Mouse (Mus musculus) ES-E14 (cell line): ENCODE data around the gene Mall. TPM values are rescaled to one million over a fixed set of nuclear protein-coding genes. Genes with fewer than 3 reads are reported as not detected.

ENCODE experiments used
- DNase-seq: peaks from one replicate; pipeline ENCODE4 v3.0.0-alpha.2; 2013; ENCODE audit warnings: low read depth, low spot score
- H3K27ac ChIP-seq: 2 replicates; pipeline ENCODE4 v1.5.1; 2012; ENCODE audit warnings: low read depth, mild to moderate bottlenecking, low read length, moderate library complexity, mixed read lengths; ENCODE audit not compliant: poor library complexity, insufficient read depth, severe bottlenecking
- H3K36me3 ChIP-seq: 2 replicates; pipeline ENCODE4 v1.6.1; 2012; ENCODE audit warnings: mild to moderate bottlenecking, low read length, moderate library complexity, mixed read lengths; ENCODE audit not compliant: control insufficient read depth, poor library complexity, insufficient read depth, severe bottlenecking
- H3K4me1 ChIP-seq, 2 experiments: fragments of 150-350 bp in 1 of 2; sonication (generic) in 1 of 2; 2 replicates each; pipeline ENCODE4 v1.6.1; 2012; ENCODE audit warnings: low read length in 2 of 2, mild to moderate bottlenecking in 1 of 2, mixed read lengths in 1 of 2; ENCODE audit not compliant: control insufficient read depth in 2 of 2, insufficient read depth in 2 of 2, poor library complexity in 1 of 2
- H3K4me3 ChIP-seq, 2 experiments: fragments of 150-350 bp in 1 of 2; sonication (generic) in 1 of 2; 2 replicates each; pipeline ENCODE4 v1.5.1; 2012; ENCODE audit warnings: low read length in 2 of 2, low read depth in 1 of 2, mild to moderate bottlenecking in 1 of 2, mixed read lengths in 1 of 2; ENCODE audit not compliant: insufficient read depth in 1 of 2, poor library complexity in 1 of 2, severe bottlenecking in 1 of 2
- H3K9ac ChIP-seq: 2 replicates; pipeline ENCODE4 v1.6.1; 2012; ENCODE audit warnings: low read depth, mild to moderate bottlenecking, low read length, mixed read lengths; ENCODE audit not compliant: poor library complexity, insufficient read depth, severe bottlenecking
- H3K9me3 ChIP-seq: fragments of 150-350 bp; sonication (generic); 2 replicates; pipeline ENCODE4 v1.6.1; 2012; ENCODE audit warnings: low read depth, mild to moderate bottlenecking, low read length; ENCODE audit not compliant: control insufficient read depth, insufficient read depth
- CHD2 ChIP-seq: IDR thresholded peaks from 2 replicates; pipeline ENCODE4 v1.6.1; 2014; ENCODE audit warnings: mild to moderate bottlenecking, low read depth, low read length, inconsistent platforms
- HCFC1 ChIP-seq: IDR thresholded peaks from 2 replicates; pipeline ENCODE4 v1.6.1; 2012; ENCODE audit warnings: low read length, inconsistent platforms, borderline replicate concordance; ENCODE audit not compliant: insufficient read depth
- MAFK ChIP-seq: IDR thresholded peaks from 2 replicates; pipeline ENCODE4 v1.6.1; 2014; ENCODE audit warnings: mild to moderate bottlenecking, low read depth, low read length, inconsistent platforms; ENCODE audit not compliant: insufficient read depth
- ZC3H11A ChIP-seq: IDR thresholded peaks from 2 replicates; pipeline ENCODE4 v1.6.1; 2012; ENCODE audit warnings: low read depth, mild to moderate bottlenecking, inconsistent platforms, low read length, borderline replicate concordance
- ZNF384 ChIP-seq: IDR thresholded peaks from 2 replicates; pipeline ENCODE4 v1.6.1; 2012; ENCODE audit warnings: low read depth, low read length, inconsistent platforms
- in situ Hi-C, 2 experiments: fragments of 600-800 bp; cut with MboI; formaldehyde crosslinking; loops; one replicate each; pipeline ENCODE4 v1.15.1; 2025; ENCODE audit warnings: low sequenced_read_pairs in 2 of 2, inconsistent platforms in 1 of 2; ENCODE audit not compliant: unreplicated experiment in 2 of 2
- total RNA-seq: library from RNA; depleted of rRNA; stranded (reverse); fragments of 300-350 nt; gene quantifications from 2 replicates; pipeline ENCODE4 v1.2.3, GENCODE M21; 2012

The Mall gene
- total RNA-seq, 1 experiment: 0.85 TPM

DNA sequence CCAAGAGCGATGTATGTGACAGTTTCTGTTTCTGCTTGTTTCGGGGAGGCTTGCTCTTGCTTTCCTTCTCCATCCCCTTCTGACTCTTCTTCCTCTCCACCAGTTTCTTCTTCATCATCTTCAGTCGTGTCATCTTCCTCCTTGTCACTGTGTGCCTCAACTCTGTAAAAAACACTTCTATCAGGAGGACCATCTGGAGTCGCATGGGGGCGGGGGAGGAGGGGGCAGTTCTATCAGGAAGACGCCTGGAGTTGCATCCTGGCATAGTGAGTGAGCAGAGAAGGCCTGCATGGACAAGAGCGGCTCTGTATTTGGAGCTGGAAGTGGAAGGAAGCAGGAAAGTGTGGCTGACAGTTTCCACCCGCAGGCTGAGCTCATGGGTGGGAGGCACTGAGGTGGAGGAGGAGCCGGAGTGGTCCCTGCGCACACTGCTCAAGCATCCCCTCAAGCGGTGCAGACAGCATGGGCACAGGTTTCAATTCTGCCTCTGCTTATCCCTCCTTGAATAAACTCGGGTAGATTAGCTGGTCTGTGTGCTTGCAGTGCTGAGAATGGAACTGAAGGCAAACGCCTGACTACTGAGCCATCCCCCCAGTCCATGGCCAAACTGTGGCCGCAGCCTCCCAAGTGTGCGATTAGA, 44.3 kb upstream of the Mall start:
- H3K9ac ChIP-seq: no peak overlapping the region
- H3K4me3 ChIP-seq: no peak overlapping the region
- no peak overlapping the region for H3K27ac ChIP-seq
- TF ChIP-seq HCFC1: no peak
- no peak for TF ChIP-seq CHD2
- TF ChIP-seq ZNF384: no peak
- no peak for DNase-seq
- no peaks in the 10 kb centered on the region for H3K36me3 ChIP-seq
- in situ Hi-C loops: no loop called here
- no peaks in the 10 kb centered on the region for H3K9me3 ChIP-seq
- no peaks in the 10 kb centered on the region; a peak in 2 of 4 replicates for H3K4me1 ChIP-seq

DNA sequence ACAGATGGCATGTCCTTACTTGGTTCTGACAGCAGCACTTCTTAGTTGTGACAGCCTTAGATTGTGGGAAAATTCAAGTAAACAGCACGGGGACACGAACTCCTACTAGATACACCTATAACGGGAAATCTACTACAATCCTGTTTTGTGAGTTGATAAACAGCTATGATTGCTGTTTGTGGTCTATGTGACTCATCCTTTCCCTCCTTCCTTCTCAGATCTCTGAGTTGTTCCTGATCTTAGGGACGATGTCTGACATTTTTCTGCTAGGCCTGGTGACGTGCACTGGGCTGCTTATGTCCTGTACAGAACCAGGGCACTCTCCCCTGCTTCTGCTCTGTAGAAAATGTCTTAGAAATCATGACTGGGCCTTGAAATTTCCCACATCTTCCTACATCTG, 31.9 kb upstream of the Mall start:
- TF ChIP-seq CHD2 (no peak), ZNF384 (no peak), MAFK (no peak), ZC3H11A (no peak), HCFC1 (no peak)
- H3K9ac ChIP-seq: no peak overlapping the region
- no peak overlapping the region for H3K4me3 ChIP-seq
- in situ Hi-C loops: no loop called here
- H3K27ac ChIP-seq: no peak overlapping the region
- peaks cover 0 to 2% of the 10 kb centered on the region in 2 experiments; a peak in 1 of 4 replicates for H3K4me1 ChIP-seq
- H3K9me3 ChIP-seq: no peaks in the 10 kb centered on the region
- DNase-seq: no peak
- no peaks in the 10 kb centered on the region for H3K36me3 ChIP-seq

DNA sequence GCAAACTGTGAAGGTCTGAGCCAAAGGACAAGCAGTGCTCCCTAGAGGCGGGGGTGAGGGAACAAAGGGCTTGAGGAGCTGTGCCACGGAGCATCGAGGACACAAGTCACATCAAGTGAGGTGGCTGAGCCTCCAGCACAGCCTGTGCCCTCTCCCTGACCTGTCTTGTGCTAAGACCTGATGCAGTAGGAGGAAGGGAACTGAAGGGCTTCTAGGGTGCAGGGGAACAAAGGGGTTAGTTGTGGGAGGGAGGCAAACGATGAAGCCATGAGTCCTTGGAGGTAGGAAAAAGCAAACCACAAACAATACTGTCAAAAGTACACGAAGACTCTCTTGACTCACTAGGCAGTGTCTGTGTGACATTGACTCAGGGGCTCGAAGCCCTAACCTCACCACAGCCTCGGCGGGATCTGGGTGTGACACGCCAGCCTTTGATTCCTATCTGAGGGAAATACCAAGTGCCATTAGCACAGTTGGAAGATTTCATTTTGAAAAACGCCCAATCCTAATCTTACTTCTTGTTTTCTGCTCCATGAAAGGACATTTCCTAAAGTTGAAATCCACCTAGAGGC, 30.8 kb upstream of the Mall start:
- Histone ChIP-seq H3K4me3 (no peak overlapping the region), H3K27ac (no peak overlapping the region), H3K9ac (no peak overlapping the region), H3K4me1 (peaks cover 0 to 2% of the 10 kb centered on the region in 2 experiments; a peak in 1 of 4 replicates), H3K9me3 (no peaks in the 10 kb centered on the region), H3K36me3 (no peaks in the 10 kb centered on the region)
- no peak for TF ChIP-seq MAFK
- TF ChIP-seq ZC3H11A: no peak
- no peak for TF ChIP-seq HCFC1
- no peak for TF ChIP-seq CHD2
- no peak for TF ChIP-seq ZNF384
- DNase-seq: no peak
- in situ Hi-C loops: no loop called here

DNA sequence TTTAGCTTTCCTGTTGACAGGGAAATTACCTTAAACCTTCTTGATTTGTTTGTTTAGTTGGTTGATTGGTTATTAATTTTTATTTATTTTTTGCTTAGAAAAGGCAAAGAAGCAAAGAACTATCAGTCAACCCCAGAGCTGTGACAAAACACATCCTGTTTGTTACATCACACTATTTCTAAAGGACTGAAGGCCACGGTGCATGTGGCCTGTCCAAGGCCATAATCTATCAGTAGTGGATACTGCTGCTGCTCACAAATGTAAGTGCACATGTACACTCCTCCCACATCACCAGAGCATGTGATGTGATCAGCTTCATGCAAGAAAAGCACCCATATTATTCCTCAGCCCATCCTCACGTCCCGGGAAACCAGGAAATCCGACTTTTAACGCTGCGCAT, 30.3 kb upstream of the Mall start:
- no peak overlapping the region for H3K4me3 ChIP-seq
- H3K27ac ChIP-seq: no peak overlapping the region
- no peaks in the 10 kb centered on the region for H3K36me3 ChIP-seq
- peaks cover 0 to 2% of the 10 kb centered on the region in 2 experiments; a peak in 1 of 4 replicates for H3K4me1 ChIP-seq
- H3K9ac ChIP-seq: no peak overlapping the region
- H3K9me3 ChIP-seq: no peaks in the 10 kb centered on the region
- no peak for DNase-seq
- in situ Hi-C loops: no loop called here
- TF ChIP-seq ZC3H11A (no peak), HCFC1 (no peak), CHD2 (no peak), ZNF384 (no peak), MAFK (no peak)
